Mouse (Mus musculus) left cerebral cortex, adult 18-20 months (tissue): ENCODE data around the gene Gm28308. TPM values are rescaled to one million over a fixed set of nuclear protein-coding genes. Genes with fewer than 3 reads are reported as not detected.

Experiments
- DNase-seq, 2 experiments: peaks; one replicate each; pipeline ENCODE4 v3.0.0; 2021 to 2022; ENCODE audit warnings: low spot score in 2 of 2, mixed read lengths in 1 of 2
- total RNA-seq, 2 experiments: library from RNA; stranded (reverse); gene quantifications; 2 replicates each; pipeline ENCODE4 v1.2.3; 2021

The Gm28308 gene
- total RNA-seq, 2 experiments from 2014 or later: not detected

DNA sequence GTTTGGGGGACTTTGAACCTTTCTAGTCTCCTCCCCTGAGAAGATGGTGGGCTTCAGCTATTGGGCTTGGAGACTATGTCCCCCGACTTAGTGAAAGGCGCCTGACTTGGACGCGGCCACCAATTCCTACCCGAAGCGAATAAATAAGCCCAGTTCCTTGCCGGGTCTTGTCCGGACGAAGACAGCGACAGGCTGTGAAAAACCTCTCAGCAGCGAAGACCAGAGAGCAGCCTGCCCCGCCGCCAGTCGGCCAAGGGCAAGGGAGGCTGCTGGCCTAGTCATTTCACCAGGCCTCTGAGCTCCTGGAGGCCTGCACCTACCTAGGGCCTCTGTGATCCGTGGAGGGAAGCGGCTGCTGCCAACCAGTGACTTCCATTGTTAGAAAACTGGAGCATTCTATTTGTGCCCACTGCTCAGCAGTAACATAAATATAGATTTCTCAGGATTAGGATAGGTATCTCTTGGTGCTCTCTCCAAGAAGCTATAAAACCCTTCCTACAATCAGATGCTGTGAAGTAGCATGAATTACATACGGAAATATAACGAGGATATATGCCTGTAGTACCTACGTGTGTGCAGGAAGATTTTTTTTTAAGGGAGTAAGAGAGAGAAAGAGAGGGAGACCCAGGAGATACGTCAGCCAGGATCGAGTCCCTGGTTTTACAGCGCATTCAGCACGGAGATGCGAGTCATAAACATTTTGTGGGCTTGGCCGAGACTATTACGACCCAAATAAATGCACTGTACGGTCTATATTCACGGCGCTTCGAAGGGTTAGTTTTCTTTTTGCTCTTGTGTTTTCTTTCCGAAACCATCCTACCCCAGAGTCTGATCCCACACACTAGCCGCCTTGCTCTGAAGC is 7.1 kb upstream of the Gm28308 start:
- DNase-seq: no peak

GRCm38 (mm10) chr6:52219234-52219942 is 6.2 kb upstream of the Gm28308 start:
- DNase-seq: no peak

GRCm38 (mm10) chr6:52218643-52219215 is 5.6 kb upstream of the Gm28308 start:
- no peak for DNase-seq

DNA sequence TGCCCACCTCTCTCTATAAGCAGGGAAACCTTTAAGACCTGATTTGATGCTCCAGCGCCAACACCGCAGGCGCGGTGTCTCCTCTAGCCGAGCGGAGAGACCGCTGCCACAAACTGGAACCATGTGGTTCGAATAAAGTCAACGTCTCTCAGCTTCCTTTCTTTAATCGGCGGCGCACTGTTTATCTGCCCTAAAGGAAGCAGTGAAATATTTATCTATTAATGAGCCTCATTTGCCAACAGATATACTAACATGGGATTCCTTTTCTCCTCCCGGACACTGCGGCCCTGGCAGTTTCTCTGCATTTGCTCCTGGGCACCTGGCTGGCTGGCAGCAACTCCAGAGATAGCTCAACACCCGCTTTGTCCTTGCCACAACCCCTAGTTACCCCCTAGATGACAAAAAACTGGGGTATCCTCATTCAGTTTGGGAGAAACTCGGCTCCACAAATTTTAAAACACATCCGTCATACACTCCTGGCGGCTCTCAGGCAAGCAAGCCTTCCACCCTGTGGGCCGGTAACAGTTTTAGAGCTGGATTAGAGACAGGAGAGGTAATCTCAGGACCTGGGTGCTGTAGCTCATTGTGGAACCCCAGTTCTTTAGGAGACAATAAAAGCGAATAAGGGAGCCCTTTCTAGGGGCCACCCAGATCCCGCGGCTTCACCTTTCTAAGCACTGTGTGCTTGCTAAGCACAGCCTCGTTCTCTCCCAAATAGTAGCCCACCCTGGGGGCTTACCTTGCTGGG is 4.9 kb upstream of the Gm28308 start:
- DNase-seq: no peak

DNA sequence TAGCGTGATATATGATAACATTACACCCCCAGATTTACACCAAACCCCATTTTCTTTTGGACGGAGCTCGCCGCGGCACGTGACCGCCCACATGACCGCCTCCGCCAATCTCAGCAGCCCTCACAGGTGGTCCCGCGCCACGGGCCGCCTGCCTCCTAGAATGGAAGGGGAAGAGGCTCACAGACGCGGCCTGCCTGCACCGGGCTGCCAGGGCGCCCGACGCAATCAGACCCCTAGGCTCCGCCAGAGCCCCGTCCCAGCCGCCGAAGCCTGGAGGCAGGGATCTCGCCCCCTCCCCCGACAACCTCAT is 4.3 kb upstream of the Gm28308 start:
- no peak for DNase-seq

DNA sequence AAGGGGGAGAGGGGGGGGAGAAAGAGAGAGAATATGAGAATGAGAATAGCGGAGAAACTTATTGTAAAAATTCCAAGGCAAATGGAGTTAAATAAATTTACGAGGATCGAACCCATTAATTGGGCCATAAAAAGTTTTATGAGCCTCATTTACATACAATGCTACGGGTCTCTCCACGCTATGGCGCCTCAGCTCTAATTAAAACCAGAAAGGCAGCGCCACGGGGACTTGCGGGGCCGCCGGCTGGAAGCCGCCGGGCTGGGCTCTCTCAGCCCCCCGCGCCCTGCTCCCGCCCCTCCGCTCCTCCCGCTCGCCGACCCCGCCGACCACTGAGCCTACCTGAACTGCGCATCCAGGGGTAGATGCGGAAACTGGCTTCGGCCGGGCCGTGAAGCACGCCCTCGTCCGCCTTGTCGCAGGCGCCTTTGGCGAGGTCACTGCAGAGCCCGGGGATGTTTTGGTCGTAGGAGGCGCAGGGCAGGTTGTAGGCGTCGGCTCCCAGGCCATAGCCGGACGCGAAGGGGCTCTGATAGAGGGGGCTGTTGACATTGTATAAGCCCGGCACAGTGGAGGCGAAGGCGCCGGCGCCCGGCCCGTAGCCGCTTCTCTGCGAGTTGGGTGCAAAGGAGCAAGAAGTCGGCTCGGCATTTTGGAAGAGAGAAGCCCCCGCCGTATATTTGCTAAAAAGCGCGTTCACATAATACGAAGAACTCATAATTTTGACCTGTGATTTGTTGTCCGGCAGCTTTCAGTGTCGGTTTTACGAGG is 3.7 kb upstream of the Gm28308 start:
- no peak for DNase-seq

DNA sequence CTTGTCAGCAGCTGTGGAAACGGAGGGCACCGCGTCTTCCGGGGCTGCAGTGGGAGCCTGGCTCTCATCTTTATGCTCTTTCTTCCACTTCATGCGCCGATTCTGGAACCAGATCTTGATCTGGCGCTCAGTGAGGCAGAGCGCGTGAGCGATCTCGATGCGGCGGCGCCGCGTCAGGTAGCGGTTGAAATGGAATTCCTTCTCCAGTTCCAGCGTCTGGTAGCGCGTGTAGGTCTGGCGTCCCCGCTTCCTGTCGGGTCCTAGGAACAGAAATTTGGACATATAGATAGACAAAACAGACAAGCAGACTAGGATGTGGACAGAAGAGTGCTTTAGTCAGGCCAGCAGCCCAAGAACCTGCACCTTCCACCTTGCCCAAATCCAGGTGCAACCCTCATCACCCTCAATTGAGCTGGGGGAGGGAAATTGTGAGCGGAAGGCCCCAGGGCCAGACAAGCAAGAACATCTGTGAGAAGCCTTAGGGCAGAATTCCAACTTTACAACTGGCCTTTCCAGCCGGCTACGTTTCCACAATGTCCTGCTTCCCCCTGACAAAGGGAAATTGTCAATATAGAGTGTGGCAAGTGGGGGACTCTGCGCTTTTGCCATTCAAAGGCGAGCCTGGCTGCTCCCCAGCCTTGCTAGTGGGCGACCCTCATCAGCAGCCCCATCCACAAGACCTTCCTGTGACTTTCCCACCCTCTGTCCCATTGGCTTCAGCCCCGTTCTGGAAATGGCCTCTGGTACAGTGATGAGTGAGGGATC is 2.8 kb upstream of the Gm28308 start:
- DNase-seq: no peak

DNA sequence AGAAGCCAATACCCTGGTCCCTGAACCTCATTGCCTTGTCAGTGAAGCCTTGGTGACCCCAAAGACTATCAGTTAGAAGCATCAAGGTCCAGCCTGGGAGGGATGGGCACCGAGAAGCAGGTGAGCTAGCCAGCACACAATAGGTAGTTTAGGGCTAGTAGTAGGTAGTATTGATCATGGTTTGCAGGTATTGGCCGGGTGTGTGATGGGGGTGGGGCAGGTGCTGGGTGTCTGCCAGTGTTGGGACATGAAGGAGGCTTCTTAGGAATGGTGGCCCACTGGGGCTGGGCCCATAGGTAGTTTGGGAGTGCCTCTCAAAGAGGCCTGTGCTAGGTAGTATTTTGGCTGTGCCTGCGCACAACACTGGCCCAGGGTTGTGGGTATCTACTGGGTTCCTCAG is 1.9 kb upstream of the Gm28308 start:
- no peak for DNase-seq

GRCm38 (mm10) chr6:52214271-52214670 is 1.1 kb upstream of the Gm28308 start:
- DNase-seq: no peak

GRCm38 (mm10) chr6:52212556-52213118 is 502 bp downstream of the Gm28308 start:
- no peak for DNase-seq

- DNase-seq: no peak
These were observed 1.2 kb downstream of the Gm28308 start for GRCm38 (mm10) chr6:52211961-52212360.

- peak; percentile 53 to 59 for DNase-seq
These were observed 1.8 kb downstream of the Gm28308 start for GRCm38 (mm10) chr6:52211170-52211935.

GRCm38 (mm10) chr6:52209685-52210046 is 3.5 kb downstream of the Gm28308 start:
- DNase-seq: no peak

DNA sequence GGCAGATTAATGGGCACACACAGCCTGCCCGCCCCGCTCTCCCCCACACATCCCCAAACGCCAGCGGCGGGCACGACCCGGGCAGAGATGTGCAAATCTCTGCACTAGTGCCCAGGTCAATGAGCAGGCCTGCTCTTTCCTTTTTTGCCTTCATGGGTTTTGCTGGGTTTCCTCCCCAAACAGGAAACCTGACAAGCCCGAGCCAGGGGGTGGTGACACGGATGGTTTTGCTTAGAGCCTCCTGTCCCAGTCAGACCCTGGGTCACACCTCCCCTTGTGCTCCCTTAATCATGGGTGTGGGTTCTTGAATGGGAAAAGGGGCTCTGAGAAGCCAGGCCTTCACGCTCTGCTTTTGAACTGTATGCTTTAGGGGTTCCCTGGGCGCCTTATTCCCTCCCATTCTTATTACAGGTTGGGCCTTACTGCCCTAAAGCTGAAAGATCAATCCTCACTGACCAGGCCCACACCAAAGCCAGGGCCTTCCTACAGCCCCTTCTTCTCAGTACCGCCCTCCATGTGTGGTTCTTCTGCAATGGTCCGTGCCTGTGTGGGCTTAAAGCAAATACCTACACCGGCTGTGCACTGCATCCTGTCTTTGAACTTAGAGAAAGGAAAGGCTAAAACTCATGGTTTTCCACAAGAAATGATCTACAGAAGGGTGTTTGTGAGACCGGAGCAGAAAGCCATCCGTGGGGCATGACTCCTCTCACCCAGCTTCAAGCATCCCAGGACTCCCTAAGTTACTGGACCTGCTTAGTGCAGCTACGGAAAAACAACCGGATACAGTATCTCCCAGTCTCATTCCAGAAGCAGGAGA is 4.1 kb downstream of the Gm28308 start:
- no peak for DNase-seq

GRCm38 (mm10) chr6:52208072-52208867 is 4.9 kb downstream of the Gm28308 start, which contains the start of gene Hoxa6:
Gene Hoxa6, minus strand, starts transcription at chr6:52208722.
- no peak for DNase-seq

DNA sequence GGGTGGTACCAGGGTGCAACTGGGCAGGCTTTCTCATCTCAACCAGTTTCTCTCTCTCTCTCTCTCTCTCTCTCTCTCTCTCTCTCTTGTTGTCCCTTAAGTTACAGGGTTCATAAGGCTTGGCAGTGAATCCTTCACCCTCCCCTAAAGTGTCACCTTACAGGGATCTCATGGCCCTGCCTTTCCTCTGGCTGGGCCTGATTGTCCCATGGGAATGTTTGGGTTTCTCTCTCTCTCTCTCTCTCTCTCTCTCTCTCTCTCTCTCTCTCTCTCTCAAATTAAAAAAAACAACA is 5.5 kb downstream of the Gm28308 start:
- no peak for DNase-seq

DNA sequence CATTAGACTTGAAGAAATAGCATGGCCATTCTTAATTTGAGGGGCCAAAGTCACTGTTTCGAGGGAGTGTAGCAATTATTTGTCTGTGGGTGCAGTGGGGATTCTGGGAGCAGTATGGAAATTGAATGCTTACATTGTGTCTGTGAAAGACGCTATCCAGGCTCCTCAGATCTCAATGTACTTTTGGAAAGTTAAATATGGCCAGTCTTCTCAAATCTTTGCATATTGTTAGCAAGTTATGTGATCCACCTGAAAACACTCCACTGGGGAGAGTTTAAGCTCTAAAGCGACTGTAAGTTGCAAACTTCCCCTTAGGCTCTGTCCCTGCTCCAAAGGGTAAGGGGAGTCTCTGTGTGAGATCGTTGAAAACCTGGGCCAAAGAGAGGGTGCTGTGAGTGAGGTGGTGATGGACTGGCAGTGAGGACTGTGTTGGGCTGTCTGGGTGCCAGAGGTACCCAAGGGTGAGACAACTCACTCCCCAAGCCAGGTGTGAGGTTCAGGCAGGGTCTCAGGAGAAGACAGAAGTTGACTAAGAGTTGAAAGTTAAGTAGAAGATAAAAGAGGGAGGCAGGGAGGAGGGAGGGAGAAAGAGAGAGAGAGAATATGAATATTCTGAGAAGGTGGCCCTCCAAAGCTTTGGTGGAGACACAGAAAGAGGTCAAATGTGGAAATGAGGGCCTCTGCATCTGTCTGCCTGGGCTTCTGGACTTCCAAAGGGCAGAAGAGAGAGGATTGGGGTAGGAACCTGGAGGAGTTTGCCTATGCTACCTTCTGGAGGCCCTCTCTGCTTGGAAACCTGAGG is 6.1 kb downstream of the Gm28308 start:
- DNase-seq: no peak
